Mouse (Mus musculus): Measurements from ENCODE around the gene Clmn.

DNA sequence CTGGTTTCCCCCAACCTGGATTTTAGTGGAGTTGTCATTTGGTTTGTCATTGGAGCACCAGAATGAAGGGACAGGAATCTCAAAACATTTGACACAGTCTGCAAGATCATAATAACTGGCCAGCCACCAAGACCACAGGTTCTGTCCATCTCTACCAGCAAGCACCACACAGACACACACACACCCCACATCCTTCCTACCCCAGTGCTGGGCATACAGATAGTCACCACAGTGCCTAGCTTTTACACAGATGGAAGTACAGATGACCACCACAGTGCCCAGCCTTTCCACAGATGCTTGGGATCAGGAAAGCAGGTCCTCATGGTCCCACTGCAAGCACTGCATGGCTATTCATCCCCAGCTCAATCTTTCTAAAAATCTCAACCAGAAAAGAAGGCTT is 131.7 kb downstream of the Clmn start:
- TF ChIP-seq CTCF (IDR thresholded peaks at IDR 0.05; ENCODE audit: low read depth, low read length) (no peak), POLR2A (IDR thresholded peaks at IDR 0.05; ENCODE audit: borderline replicate concordance, low read depth, low read length) (no peak)
